8 mouse cellular contexts compared by ENCODE assay signal in the genomic region with DNA sequence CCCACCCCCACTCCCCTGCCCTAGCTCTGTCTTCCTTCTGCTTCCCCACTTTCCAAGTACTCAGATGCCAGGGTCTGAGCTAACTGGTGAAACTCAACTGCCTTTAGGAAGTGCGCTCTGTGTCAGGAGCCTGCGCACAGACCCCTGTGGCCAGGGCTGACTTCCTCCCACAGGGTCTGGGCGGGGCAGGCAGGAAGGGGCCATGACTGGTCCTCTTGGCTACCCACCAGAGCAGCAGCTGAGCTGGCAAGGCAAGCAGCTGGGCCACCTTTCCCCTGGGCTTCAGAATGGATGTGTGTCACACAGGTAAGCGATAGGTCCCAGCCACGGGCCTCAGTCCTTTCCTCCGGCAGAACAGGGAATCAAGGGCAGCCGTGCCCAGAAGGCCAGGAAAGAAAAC. TPM values are rescaled to one million over a fixed set of nuclear protein-coding genes. Genes with fewer than 3 reads are reported as not detected.
DNase-seq lines count a peak whose midpoint lies in the region; ATAC-seq and TF ChIP-seq lines count a peak whose summit lies in the region.

Cyth4 (plus strand) TSS at position 134 of the 400 bp plus-strand sequence.

- TF ChIP-seq CTCF in forebrain, postnatal 0 days (IDR thresholded peaks at IDR 0.05; ENCODE audit: low read depth) = no peak

- H3K4me1 ChIP-seq in heart, embryonic 11.5 days (ENCODE audit: control insufficient read depth, insufficient read depth, low read length) = no peaks in the 10 kb centered on the region
- no peaks in the 10 kb centered on the region for H3K4me1 ChIP-seq in forebrain, postnatal 0 days (ENCODE audit: insufficient read depth)
- no peaks in the 10 kb centered on the region for H3K4me1 ChIP-seq in forebrain, embryonic 16.5 days (replicated peaks; ENCODE audit: control insufficient read depth, insufficient read depth, low read length)

- no peak within 1 kb of the TSS for H3K9ac ChIP-seq in heart, embryonic 11.5 days (ENCODE audit: low read depth, low read length)
- H3K9ac ChIP-seq in forebrain, postnatal 0 days = no peak within 1 kb of the TSS
- H3K9ac ChIP-seq in forebrain, embryonic 16.5 days (replicated peaks; ENCODE audit: low read depth, low read length) = no peak within 1 kb of the TSS

- ATAC-seq in heart, embryonic 11.5 days (replicated peaks; ENCODE audit: insufficient number of reproducible peaks, low FRiP score, low TSS enrichment) = 0 out of 2 replicates have a peak, but pooled peaks have one; percentile 36
- ATAC-seq in forebrain, postnatal 0 days = no peak
- no peak for ATAC-seq in forebrain, embryonic 16.5 days

- no peak within 1 kb of the TSS for H3K4me3 ChIP-seq in heart, embryonic 11.5 days (ENCODE audit: low read depth, low read length)
- no peak within 1 kb of the TSS for H3K4me3 ChIP-seq in forebrain, postnatal 0 days (ENCODE audit: low read depth, low read length)
- no peak within 1 kb of the TSS for H3K4me3 ChIP-seq in forebrain, embryonic 16.5 days (replicated peaks; ENCODE audit: low read length)

- H3K27me3 ChIP-seq in heart, embryonic 11.5 days (ENCODE audit: control insufficient read depth, insufficient read depth, low read length) = no peaks in the 10 kb centered on the region; the same call in 1 of the 2 replicates
- H3K27me3 ChIP-seq in forebrain, postnatal 0 days (ENCODE audit: insufficient read depth, low read length) = no peaks in the 10 kb centered on the region
- no peaks in the 10 kb centered on the region for H3K27me3 ChIP-seq in forebrain, embryonic 16.5 days (replicated peaks; ENCODE audit: control insufficient read depth, insufficient read depth, low read length)

- 0 out of 2 replicates have a peak within 1 kb of the TSS, but pooled peaks have one; percentile 4 for H3K27ac ChIP-seq in heart, embryonic 11.5 days (ENCODE audit: low read depth, low read length)
- H3K27ac ChIP-seq in forebrain, postnatal 0 days (ENCODE audit: low read depth, low read length) = no peak within 1 kb of the TSS
- no peak within 1 kb of the TSS for H3K27ac ChIP-seq in forebrain, embryonic 16.5 days (ENCODE audit: low read length)

- no peak within 1 kb of the TSS for H3K4me2 ChIP-seq in heart, embryonic 11.5 days
- H3K4me2 ChIP-seq in forebrain, postnatal 0 days (ENCODE audit: low read depth) = no peak within 1 kb of the TSS
- no peak within 1 kb of the TSS for H3K4me2 ChIP-seq in forebrain, embryonic 16.5 days (ENCODE audit: low read length)

- WGBS in heart, embryonic 11.5 days (ENCODE audit: insufficient replicate concordance) = 70% methylated on average over 7 of the region's 7 CpGs
- WGBS in forebrain, postnatal 0 days = 86% methylated on average over 7 of the region's 7 CpGs
- 80% methylated on average over 7 of the region's 7 CpGs for WGBS in forebrain, embryonic 16.5 days

- H3K36me3 ChIP-seq in heart, embryonic 11.5 days (ENCODE audit: control insufficient read depth, insufficient read depth, low read length) = no peaks in the 10 kb centered on the region
- no peaks in the 10 kb centered on the region for H3K36me3 ChIP-seq in forebrain, postnatal 0 days (ENCODE audit: insufficient read depth)
- no peaks in the 10 kb centered on the region for H3K36me3 ChIP-seq in forebrain, embryonic 16.5 days (ENCODE audit: control insufficient read depth, insufficient read depth)

- H3K9me3 ChIP-seq in heart, embryonic 11.5 days (replicated peaks; ENCODE audit: control insufficient read depth, low read length) = no peaks in the 10 kb centered on the region
- no peaks in the 10 kb centered on the region for H3K9me3 ChIP-seq in forebrain, postnatal 0 days (ENCODE audit: low read length)
- no peaks in the 10 kb centered on the region for H3K9me3 ChIP-seq in forebrain, embryonic 16.5 days (ENCODE audit: control insufficient read depth, low read length)

- peak; percentile 20 for DNase-seq in urinary bladder, postnatal 14 days (ENCODE audit: low spot score)
- no peak for DNase-seq in urinary bladder, postnatal 10 days (ENCODE audit: low spot score)
- peak; percentile 87 for DNase-seq in layer of hippocampus, adult 9-11 months
- peak; percentile 75 for DNase-seq in lung, postnatal 25 days (ENCODE audit: low spot score)
- peak; percentile 66 to 78 for DNase-seq in thymus, adult 18-20 months
- no peak for DNase-seq in forebrain, postnatal 0 days

RNA-seq across cellular contexts. Expression of gene Cyth4, which starts in this region (rescaled TPM):
- polyA plus RNA-seq in heart, embryonic 11.5 days (2014; fragmentation: Nextera tagmentation; extraction: Ambion mirVana) = 1.3 and 2.0 TPM in 2 replicates
- total RNA-seq in forebrain, postnatal 0 days (2014; rRNA removed) = 5.5 and 9.8 TPM in 2 replicates
- 3.9 and 5.5 TPM in 2 replicates for polyA plus RNA-seq in forebrain, postnatal 0 days (2015; fragmentation: Nextera tagmentation; extraction: Ambion mirVana)
- polyA plus RNA-seq in forebrain, embryonic 16.5 days (2015; fragmentation: Nextera tagmentation; extraction: Ambion mirVana) = 4.5 and 5.5 TPM in 2 replicates

Comparison
In these comparisons a context has a peak if more than half of its experiments do, and no peak if none do; other contexts are left out.
1. DNase-seq: peak in urinary bladder, postnatal 14 days (single experiment), layer of hippocampus, adult 9-11 months (single experiment), lung, postnatal 25 days (single experiment) and thymus, adult 18-20 months (2 of 2); none in urinary bladder, postnatal 10 days (single experiment) and forebrain, postnatal 0 days (single experiment).